Mouse (Mus musculus): ENCODE measurements around the gene Tfip11.

DNA sequence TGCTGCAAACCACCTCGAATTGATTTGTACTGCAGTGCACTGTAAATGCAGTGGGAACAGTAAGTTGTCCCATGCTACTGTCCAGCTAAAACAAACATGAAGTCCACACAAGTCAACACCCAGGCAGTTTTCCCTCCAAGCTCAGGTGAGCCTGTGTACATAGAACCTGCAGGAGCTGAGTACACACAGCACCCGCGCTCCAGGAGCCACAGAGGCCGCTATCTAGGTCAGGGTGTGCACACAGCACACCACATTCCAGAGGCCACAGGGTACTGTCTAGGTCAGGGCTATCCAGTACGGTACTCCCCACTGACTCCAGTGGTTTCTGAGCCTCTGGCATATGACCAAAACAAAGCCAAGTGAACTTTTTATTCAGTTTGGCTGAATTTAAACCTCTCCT, 23.8 kb upstream of the Tfip11 start:
- no peak for TF ChIP-seq CTCF (IDR thresholded peaks at IDR 0.05; ENCODE audit: low read depth)
- TF ChIP-seq EP300 (IDR thresholded peaks at IDR 0.05; ENCODE audit: low read depth), result no peak
